Mouse (Mus musculus) cortical plate, adult 2 months (tissue): ENCODE results near the gene Man1a.

Experiments
- CTCF ChIP-seq: fragments of 200-500 bp; IDR thresholded peaks from 2 replicates; pipeline ENCODE4 v1.5.1; 2011; ENCODE audit warnings: mild to moderate bottlenecking, control low read depth, low read length; ENCODE audit not compliant: insufficient read depth; ENCODE audit errors: extremely low read depth
- POLR2A ChIP-seq: fragments of 200-500 bp; IDR thresholded peaks from 2 replicates; pipeline ENCODE4 v1.6.1; 2011; ENCODE audit warnings: mild to moderate bottlenecking, low read length, control low read depth; ENCODE audit not compliant: insufficient read depth; ENCODE audit errors: extremely low read depth

- no peak for TF ChIP-seq CTCF
- no peak for TF ChIP-seq POLR2A
These were observed 216.5 kb downstream of the Man1a start for GRCm38 (mm10) chr10:53859879-53860278.
